Mouse (Mus musculus) spleen, adult 12 weeks (tissue): Measurements from ENCODE around the gene Mical2.

ENCODE experiments used
- DNase-seq: peaks from one replicate; pipeline ENCODE4 v3.0.0; 2022; ENCODE audit warnings: low spot score

Mical2 gene

GRCm38 (mm10) chr7:112454951-112455350 lies 229.3 kb downstream of the Mical2 start:
- DNase-seq = no peak

GRCm38 (mm10) chr7:112455566-112456110 lies 230.0 kb downstream of the Mical2 start:
- no peak for DNase-seq

- no peak for DNase-seq
Observed at GRCm38 (mm10) chr7:112457373-112457772, 231.7 kb downstream of the Mical2 start.

GRCm38 (mm10) chr7:112457920-112458319 lies 232.3 kb downstream of the Mical2 start:
- no peak for DNase-seq

DNA sequence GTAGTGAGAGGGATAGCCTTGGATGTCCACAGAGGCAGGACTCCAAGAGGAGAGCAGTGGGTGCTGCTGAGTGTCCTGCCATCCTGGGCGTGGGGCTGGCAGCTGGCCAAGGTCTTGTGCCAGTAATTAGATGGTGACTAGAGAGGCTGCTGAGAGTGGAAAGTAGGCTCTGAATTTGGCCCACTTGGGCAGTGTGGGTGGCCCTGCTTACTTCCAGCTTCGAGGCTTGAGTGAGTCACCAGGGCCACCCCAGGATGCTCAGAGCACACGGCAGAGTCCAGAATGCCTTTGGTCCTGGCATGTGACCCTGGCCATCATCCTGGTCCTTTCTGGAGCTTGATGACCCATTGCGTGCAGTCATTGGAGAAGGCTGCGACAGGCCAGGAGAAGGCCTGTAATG lies 232.8 kb downstream of the Mical2 start:
- DNase-seq = no peak
